Mouse (Mus musculus) small intestine, adult 2 months (tissue): Measurements from ENCODE around the gene Lbhd2.

Source experiments
- CTCF ChIP-seq: fragments of 200-500 bp; IDR thresholded peaks from 2 replicates; pipeline ENCODE4 v1.5.1; 2012; ENCODE audit warnings: low read depth, mild to moderate bottlenecking, control low read depth, inconsistent platforms, low read length, moderate library complexity, mixed read lengths; ENCODE audit not compliant: insufficient replicate concordance, insufficient read length; ENCODE audit errors: extremely low read depth
- POLR2A ChIP-seq: fragments of 200-500 bp; IDR thresholded peaks from 2 replicates; pipeline ENCODE4 v1.6.1; 2012; ENCODE audit warnings: low read depth, mild to moderate bottlenecking, control low read depth, inconsistent platforms, low read length, moderate library complexity

DNA sequence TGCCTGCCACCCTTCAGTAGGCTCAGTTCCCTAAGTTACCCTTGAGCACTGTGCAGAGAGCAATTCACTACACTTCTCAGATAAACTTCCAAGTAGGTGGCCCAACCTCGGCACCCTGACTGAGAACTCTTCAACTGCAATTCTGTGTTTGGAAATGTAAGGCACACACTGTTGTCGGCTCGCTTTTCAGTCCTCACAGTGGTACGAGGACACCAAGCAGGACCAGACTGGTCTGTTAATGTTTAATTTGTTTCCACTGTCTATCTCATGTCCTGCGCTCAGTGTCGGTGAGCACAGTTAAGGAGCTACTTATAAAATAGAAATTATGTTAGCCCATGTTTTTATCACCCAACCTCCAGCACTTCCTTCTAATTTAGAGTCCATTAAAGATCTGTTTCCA, 33.2 kb upstream of the Lbhd2 start:
- TF ChIP-seq CTCF (no peak), POLR2A (no peak)
